Mouse (Mus musculus): ENCODE results near the gene Cdh1.
A peak's percentile ranks its signal among the peaks of the same experiment; 100 is the strongest.

DNA sequence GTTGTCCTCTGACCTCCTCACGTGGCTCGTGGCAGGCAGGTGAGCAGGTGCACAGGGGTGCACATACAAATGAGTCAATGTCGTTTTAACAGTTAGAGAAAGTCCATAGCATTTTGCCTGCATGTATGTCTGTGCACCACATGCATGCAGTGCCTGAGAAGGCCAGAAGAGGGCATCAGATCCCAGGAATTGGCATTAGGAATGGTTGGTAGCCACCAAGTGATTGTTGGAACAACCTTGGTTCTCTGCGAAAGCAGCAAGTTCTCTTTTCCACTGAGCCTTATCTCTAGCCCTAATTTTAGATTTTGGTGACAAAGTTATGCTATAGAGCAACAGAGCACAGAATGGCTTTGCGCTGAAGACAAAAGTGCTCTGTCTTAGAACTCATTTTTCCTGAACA, 96.4 kb downstream of the Cdh1 start:
- TF ChIP-seq POLR2A (IDR thresholded peaks at IDR 0.05; ENCODE audit: borderline replicate concordance, low read depth, low read length) (no peak), CTCF (IDR thresholded peaks at IDR 0.05; ENCODE audit: low read depth, low read length) (peak; percentile 56)

Measured in bone marrow macrophage, adult 2 months (primary cell).